In genomic region chr2:154455776-154456175, GRCm38 (mm10) we compare ENCODE assay signal across 8 mouse cellular contexts. TPM values are rescaled to one million over a fixed set of nuclear protein-coding genes. Genes with fewer than 3 reads are reported as not detected.
DNase-seq lines count a peak whose midpoint lies in the region; ATAC-seq and TF ChIP-seq lines count a peak whose summit lies in the region.

No protein-coding gene starts in this region.

- H3K9ac ChIP-seq in lung, embryonic 14.5 days: no peak overlapping the region
- H3K9ac ChIP-seq in embryonic facial prominence, embryonic 12.5 days: no peak overlapping the region
- 0 out of 2 replicates have a peak overlapping the region, but pooled peaks have one; percentile 1 for H3K9ac ChIP-seq in heart, embryonic 14.5 days (ENCODE audit: low read length)
- H3K9ac ChIP-seq in midbrain, embryonic 16.5 days (ENCODE audit: low read depth, low read length): no peak overlapping the region

- no peaks in the 10 kb centered on the region for H3K9me3 ChIP-seq in lung, embryonic 14.5 days (ENCODE audit: low read depth, low read length)
- no peaks in the 10 kb centered on the region for H3K9me3 ChIP-seq in embryonic facial prominence, embryonic 12.5 days
- no peaks in the 10 kb centered on the region for H3K9me3 ChIP-seq in heart, embryonic 14.5 days (ENCODE audit: control insufficient read depth, low read length)
- H3K9me3 ChIP-seq in midbrain, embryonic 16.5 days (replicated peaks; ENCODE audit: control insufficient read depth, low read length, poor library complexity, severe bottlenecking): no peaks in the 10 kb centered on the region

- peak; percentile 90 for ATAC-seq in lung, embryonic 14.5 days (ENCODE audit: insufficient read depth)
- ATAC-seq in embryonic facial prominence, embryonic 12.5 days (ENCODE audit: insufficient number of reproducible peaks, insufficient read depth, low FRiP score, low TSS enrichment): peak; percentile 18; the same call in 1 of the 2 replicates
- peak; percentile 57 for ATAC-seq in heart, embryonic 14.5 days (ENCODE audit: insufficient number of reproducible peaks, insufficient read depth, low FRiP score, low read depth)
- ATAC-seq in midbrain, embryonic 16.5 days: no peak
- ATAC-seq in granulocyte monocyte progenitor cell, adult 5-6 weeks (replicated peaks; ENCODE audit: poor library complexity, severe bottlenecking): no peak

- H3K27me3 ChIP-seq in lung, embryonic 14.5 days (ENCODE audit: insufficient read depth, low read length): no peaks in the 10 kb centered on the region
- no peaks in the 10 kb centered on the region for H3K27me3 ChIP-seq in embryonic facial prominence, embryonic 12.5 days
- H3K27me3 ChIP-seq in heart, embryonic 14.5 days (ENCODE audit: control insufficient read depth, insufficient read depth, low read length): no peaks in the 10 kb centered on the region
- H3K27me3 ChIP-seq in midbrain, embryonic 16.5 days (ENCODE audit: control insufficient read depth, insufficient read depth, low read depth, low read length): no peaks in the 10 kb centered on the region

- peak; percentile 86 for DNase-seq in lung, embryonic 14.5 days
- DNase-seq in lung, adult 2 months: no peak
- DNase-seq in left cerebral cortex, postnatal 14 days (ENCODE audit: low spot score in 2 of 2): peak; percentile 34 to 54
- DNase-seq in layer of hippocampus, adult 9-10 months (ENCODE audit: low spot score): no peak

- H3K27ac ChIP-seq in lung, embryonic 14.5 days (ENCODE audit: low read depth): peak overlapping the region; percentile 75
- peak overlapping the region; percentile 78 for H3K27ac ChIP-seq in embryonic facial prominence, embryonic 12.5 days
- H3K27ac ChIP-seq in heart, embryonic 14.5 days (replicated peaks in 1 of 2; ENCODE audit: control insufficient read depth in 1 of 2, insufficient read depth in 1 of 2, low read depth in 2 of 2, low read length in 2 of 2): peak overlapping the region; percentile 21 to 42; a peak in 3 of 4 replicates
- peak overlapping the region; percentile 28; the same call in 1 of the 2 replicates for H3K27ac ChIP-seq in midbrain, embryonic 16.5 days (ENCODE audit: low read length)

- 32% methylated on average over 5 of the region's 5 CpGs for WGBS in lung, embryonic 14.5 days
- 42% methylated on average over 5 of the region's 5 CpGs for WGBS in lung, adult 2 months
- 24% methylated on average over 5 of the region's 5 CpGs for WGBS in embryonic facial prominence, embryonic 12.5 days
- WGBS in heart, embryonic 14.5 days: 18% methylated on average over 5 of the region's 5 CpGs
- 63% methylated on average over 5 of the region's 5 CpGs for WGBS in midbrain, embryonic 16.5 days

- peak overlapping the region; percentile 37 for H3K4me2 ChIP-seq in lung, embryonic 14.5 days
- H3K4me2 ChIP-seq in embryonic facial prominence, embryonic 12.5 days (replicated peaks): peak overlapping the region; percentile 18; the same call in 1 of the 2 replicates
- H3K4me2 ChIP-seq in heart, embryonic 14.5 days (ENCODE audit: low read length): peak overlapping the region; percentile 4; the same call in 1 of the 2 replicates
- H3K4me2 ChIP-seq in midbrain, embryonic 16.5 days (ENCODE audit: low read length): no peak overlapping the region

- no peak for TF ChIP-seq POLR2A in lung, adult 2 months (IDR thresholded peaks at IDR 0.05; ENCODE audit: borderline replicate concordance, extremely low read depth, low read depth, low read length)

- H3K36me3 ChIP-seq in lung, embryonic 14.5 days (ENCODE audit: insufficient read depth): 0 out of 2 replicates have a peak, but pooled peaks cover 4% of the 10 kb centered on the region
- 0 out of 2 replicates have a peak, but pooled peaks cover 3% of the 10 kb centered on the region for H3K36me3 ChIP-seq in embryonic facial prominence, embryonic 12.5 days
- no peaks in the 10 kb centered on the region for H3K36me3 ChIP-seq in heart, embryonic 14.5 days (ENCODE audit: control insufficient read depth, insufficient read depth, low read length)
- no peaks in the 10 kb centered on the region for H3K36me3 ChIP-seq in midbrain, embryonic 16.5 days (ENCODE audit: control insufficient read depth, insufficient read depth, low read length)

- TF ChIP-seq CTCF in lung, embryonic 14.5 days (IDR thresholded peaks at IDR 0.05; ENCODE audit: low read depth): no peak
- no peak for TF ChIP-seq CTCF in lung, adult 2 months (IDR thresholded peaks at IDR 0.05; ENCODE audit: insufficient read depth, low read length)

- H3K4me3 ChIP-seq in lung, embryonic 14.5 days (ENCODE audit: low read depth, low read length): no peak overlapping the region
- H3K4me3 ChIP-seq in lung, adult 2 months (replicated peaks; ENCODE audit: extremely low read depth, low read depth, low read length): no peak overlapping the region
- no peak overlapping the region for H3K4me3 ChIP-seq in embryonic facial prominence, embryonic 12.5 days
- no peak overlapping the region for H3K4me3 ChIP-seq in heart, embryonic 14.5 days (ENCODE audit: control insufficient read depth in 1 of 2, insufficient read depth in 1 of 2, low read depth in 1 of 2, low read length in 2 of 2)
- no peak overlapping the region for H3K4me3 ChIP-seq in midbrain, embryonic 16.5 days (ENCODE audit: low read depth, low read length)

- intact Hi-C loops in left cerebral cortex, postnatal 14 days (cut with DNase I): no loop called here

- H3K4me1 ChIP-seq in lung, embryonic 14.5 days (ENCODE audit: insufficient read depth): peaks cover 3% of the 10 kb centered on the region; the same call in 1 of the 2 replicates
- peaks cover 4% of the 10 kb centered on the region; the same call in 1 of the 2 replicates for H3K4me1 ChIP-seq in lung, adult 2 months (ENCODE audit: control insufficient read depth, insufficient read depth, low read length)
- H3K4me1 ChIP-seq in embryonic facial prominence, embryonic 12.5 days: peaks cover 32% of the 10 kb centered on the region
- peaks cover 2 to 32% of the 10 kb centered on the region in 2 experiments for H3K4me1 ChIP-seq in heart, embryonic 14.5 days (ENCODE audit: control insufficient read depth in 2 of 2, insufficient read depth in 2 of 2, low read length in 2 of 2)
- H3K4me1 ChIP-seq in midbrain, embryonic 16.5 days (ENCODE audit: control insufficient read depth, insufficient read depth, low read length): peaks cover 11% of the 10 kb centered on the region

RNA-seq across cellular contexts. Expression of gene Cbfa2t2, which starts 19.5 kb away (rescaled TPM):
- 39.8 and 40.5 TPM in 2 replicates for polyA plus RNA-seq in lung, embryonic 14.5 days (2014; fragmentation: Nextera tagmentation; extraction: Ambion mirVana)
- polyA plus RNA-seq in lung, adult 2 months (2012; rRNA removed): 8.8 and 12.7 TPM in 2 replicates
- 58.8 and 65.3 TPM in 2 replicates for polyA plus RNA-seq in embryonic facial prominence, embryonic 12.5 days (2016; fragmentation: Nextera tagmentation; extraction: Ambion mirVana)
- 30.8 and 35.1 TPM in 2 replicates for polyA plus RNA-seq in heart, embryonic 14.5 days (2014; fragmentation: Nextera tagmentation; extraction: Ambion mirVana)
- total RNA-seq in left cerebral cortex, postnatal 14 days (2021): 10 to 100 TPM; 40.5 to 52.0 TPM
- 50.2 and 53.1 TPM in 2 replicates for polyA plus RNA-seq in midbrain, embryonic 16.5 days (2015; fragmentation: Nextera tagmentation; extraction: Ambion mirVana)
- total RNA-seq in granulocyte monocyte progenitor cell, adult 5-6 weeks (2014; fragmentation: Nextera tagmentation): 13.3 and 14.7 TPM in 2 replicates
- total RNA-seq in granulocyte monocyte progenitor cell, adult 5-6 weeks (2017): 12.1 and 13.0 TPM in 2 replicates

RNA-seq across cellular contexts. Expression of gene Snta1, which starts 47.9 kb away (rescaled TPM):
- polyA plus RNA-seq in lung, embryonic 14.5 days (2014; fragmentation: Nextera tagmentation; extraction: Ambion mirVana): 3.8 and 3.9 TPM in 2 replicates
- 22.5 and 24.1 TPM in 2 replicates for polyA plus RNA-seq in lung, adult 2 months (2012; rRNA removed)
- 9.2 and 9.9 TPM in 2 replicates for polyA plus RNA-seq in embryonic facial prominence, embryonic 12.5 days (2016; fragmentation: Nextera tagmentation; extraction: Ambion mirVana)
- 23.7 and 26.9 TPM in 2 replicates for polyA plus RNA-seq in heart, embryonic 14.5 days (2014; fragmentation: Nextera tagmentation; extraction: Ambion mirVana)
- 10 to 100 TPM; 31.4 to 31.9 TPM for total RNA-seq in left cerebral cortex, postnatal 14 days (2021)
- 9.2 and 12.3 TPM in 2 replicates for polyA plus RNA-seq in midbrain, embryonic 16.5 days (2015; fragmentation: Nextera tagmentation; extraction: Ambion mirVana)
- 0.56 TPM in 1 of 2 replicates, not detected in the other for total RNA-seq in granulocyte monocyte progenitor cell, adult 5-6 weeks (2014; fragmentation: Nextera tagmentation)
- 0.04 TPM in 1 of 2 replicates, not detected in the other for total RNA-seq in granulocyte monocyte progenitor cell, adult 5-6 weeks (2017)

Comparison
In these comparisons a context has a peak if more than half of its experiments do, and no peak if none do; other contexts are left out.
1. DNase-seq: peak in lung, embryonic 14.5 days (single experiment) and left cerebral cortex, postnatal 14 days (2 of 2); none in lung, adult 2 months (single experiment) and layer of hippocampus, adult 9-10 months (single experiment).
2. ATAC-seq: peak in lung, embryonic 14.5 days (single experiment), embryonic facial prominence, embryonic 12.5 days (single experiment) and heart, embryonic 14.5 days (single experiment); none in midbrain, embryonic 16.5 days (single experiment) and granulocyte monocyte progenitor cell, adult 5-6 weeks (single experiment).
3. H3K27ac ChIP-seq: peak in every context shown above with its lines; median percentile 78 in embryonic facial prominence, embryonic 12.5 days; 75 in lung, embryonic 14.5 days; 32 in heart, embryonic 14.5 days; 28 in midbrain, embryonic 16.5 days.